10 mouse cellular contexts compared by ENCODE assay signal in genomic region chr4:141406516-141407299, GRCm38 (mm10). TPM values are rescaled to one million over a fixed set of nuclear protein-coding genes. Genes with fewer than 3 reads are reported as not detected.
DNase-seq lines count a peak whose midpoint lies in the region; ATAC-seq and TF ChIP-seq lines count a peak whose summit lies in the region.
"Had no signal": no experiment of that assay in that cellular context is flagged by ENCODE, and none has a peak within 500 bp of the region (broad histone marks: within the 10 kb centered on the region; RNA-seq: fewer than 3 reads in every experiment).

No protein-coding gene starts in this region.

- no peak overlapping the region for H3K4me2 ChIP-seq in liver, embryonic 14.5 days (ENCODE audit: low read depth)
- no peak overlapping the region for H3K4me2 ChIP-seq in stomach, embryonic 16.5 days (ENCODE audit: low read depth, low read length)
- H3K4me2 ChIP-seq: limb, embryonic 12.5 days; stomach, embryonic 15.5 days had no signal

- H3K36me3 ChIP-seq in heart, adult 2 months (ENCODE audit: control insufficient read depth, insufficient read depth, low read length), result no peaks in the 10 kb centered on the region
- H3K36me3 ChIP-seq in liver, embryonic 14.5 days (replicated peaks; ENCODE audit: control insufficient read depth, insufficient read depth, low read depth), result no peaks in the 10 kb centered on the region
- no peaks in the 10 kb centered on the region for H3K36me3 ChIP-seq in stomach, embryonic 16.5 days (ENCODE audit: control insufficient read depth, insufficient read depth, low read length)
- H3K36me3 ChIP-seq: limb, embryonic 12.5 days; stomach, embryonic 15.5 days had no signal

- H3K4me1 ChIP-seq in heart, adult 2 months (ENCODE audit: control insufficient read depth, insufficient read depth, low read length), result peaks cover 2% of the 10 kb centered on the region; the same call in 1 of the 2 replicates
- H3K4me1 ChIP-seq in liver, embryonic 14.5 days (replicated peaks; ENCODE audit: control insufficient read depth in 2 of 2, insufficient read depth in 2 of 2, low read length in 1 of 2), result no peaks in the 10 kb centered on the region
- peaks cover 11% of the 10 kb centered on the region for H3K4me1 ChIP-seq in stomach, embryonic 16.5 days (ENCODE audit: control insufficient read depth, insufficient read depth, low read length)
- H3K4me1 ChIP-seq: limb, embryonic 12.5 days; stomach, embryonic 15.5 days had no signal

- WGBS in heart, adult 2 months, result 23% methylated on average over 14 of the region's 14 CpGs
- 30% methylated on average over 13 of the region's 14 CpGs for WGBS in liver, embryonic 14.5 days (ENCODE audit: insufficient replicate concordance)
- WGBS in stomach, embryonic 16.5 days, result 36% methylated on average over 14 of the region's 14 CpGs

- peak; percentile 50; the same call in 1 of the 2 replicates for ATAC-seq in frontal cortex, adult (ENCODE audit: low TSS enrichment)
- ATAC-seq in liver, embryonic 14.5 days (ENCODE audit: insufficient read depth), result no peak
- ATAC-seq in stomach, embryonic 16.5 days (ENCODE audit: insufficient read depth, low FRiP score), result peak; percentile 36; the same call in 1 of the 2 replicates
- ATAC-seq in inflammation-experienced regulatory T-cells, adult 6 months, result no peak

- no peak for TF ChIP-seq POLR2A in heart, adult 2 months (IDR thresholded peaks at IDR 0.05; ENCODE audit: insufficient read depth, low read depth, low read length)

- peak; percentile 87 for TF ChIP-seq CTCF in heart, adult 2 months (IDR thresholded peaks at IDR 0.05)
- peak; percentile 78 for TF ChIP-seq CTCF in liver, embryonic 14.5 days (IDR thresholded peaks at IDR 0.05; ENCODE audit: low read depth)

- TF ChIP-seq EP300 in heart, adult 2 months (IDR thresholded peaks at IDR 0.05; ENCODE audit: insufficient read depth, low read depth, low read length), result peak; percentile 55; the same call in 1 of the 2 replicates
- TF ChIP-seq EP300 in liver, embryonic 14.5 days (IDR thresholded peaks at IDR 0.05; ENCODE audit: low read depth), result no peak

- intact Hi-C loops in heart, adult 2 months (cut with DNase I), result no loop called here

- H3K9me3 ChIP-seq in liver, embryonic 14.5 days (ENCODE audit: control insufficient read depth, low read length), result no peaks in the 10 kb centered on the region
- no peaks in the 10 kb centered on the region for H3K9me3 ChIP-seq in stomach, embryonic 16.5 days (replicated peaks; ENCODE audit: control insufficient read depth, low read length)
- H3K9me3 ChIP-seq: limb, embryonic 12.5 days; stomach, embryonic 15.5 days had no signal

- H3K9ac ChIP-seq in heart, adult 2 months (ENCODE audit: low read depth, low read length), result no peak overlapping the region
- H3K9ac ChIP-seq in liver, embryonic 14.5 days (replicated peaks), result no peak overlapping the region
- no peak overlapping the region for H3K9ac ChIP-seq in stomach, embryonic 16.5 days (ENCODE audit: low read length)
- H3K9ac ChIP-seq: limb, embryonic 12.5 days; stomach, embryonic 15.5 days had no signal

- no peak for DNase-seq in frontal cortex, adult 2 months (ENCODE audit: extremely low spot score in 1 of 2, low spot score in 1 of 2)
- DNase-seq in 416B (ENCODE audit: low read depth), result peak; percentile 75
- peak; percentile 34 for DNase-seq in adrenal gland, postnatal 25 days
- peak; percentile 49 to 62 for DNase-seq in heart, adult 2 months
- no peak for DNase-seq in liver, embryonic 14.5 days (ENCODE audit: low read depth in 3 of 3, low spot score in 3 of 3)

- H3K4me3 ChIP-seq in heart, adult 2 months, result no peak overlapping the region
- H3K4me3 ChIP-seq in liver, embryonic 14.5 days (ENCODE audit: insufficient read depth in 1 of 2, low read depth in 2 of 2, low read length in 2 of 2), result no peak overlapping the region
- H3K4me3 ChIP-seq in stomach, embryonic 16.5 days (replicated peaks; ENCODE audit: low read length), result no peak overlapping the region
- H3K4me3 ChIP-seq: limb, embryonic 12.5 days; stomach, embryonic 15.5 days had no signal

- no peaks in the 10 kb centered on the region for H3K27me3 ChIP-seq in heart, adult 2 months (ENCODE audit: control insufficient read depth, insufficient read depth, low read length)
- H3K27me3 ChIP-seq in liver, embryonic 14.5 days (ENCODE audit: control insufficient read depth, insufficient read depth, low read length), result no peaks in the 10 kb centered on the region
- H3K27me3 ChIP-seq in stomach, embryonic 16.5 days (ENCODE audit: control insufficient read depth, insufficient read depth, low read length), result peaks cover 7% of the 10 kb centered on the region; the same call in 1 of the 2 replicates
- H3K27me3 ChIP-seq: stomach, embryonic 15.5 days had no signal

- H3K27ac ChIP-seq in heart, adult 2 months, result no peak overlapping the region
- no peak overlapping the region for H3K27ac ChIP-seq in liver, embryonic 14.5 days
- H3K27ac ChIP-seq in stomach, embryonic 16.5 days (ENCODE audit: low read length), result no peak overlapping the region
- H3K27ac ChIP-seq: limb, embryonic 12.5 days; stomach, embryonic 15.5 days had no signal

- no peaks in the 10 kb centered on the region for H3K79me2 ChIP-seq in heart, adult 2 months (replicated peaks; ENCODE audit: control insufficient read depth, insufficient read depth, low read length)

RNA-seq across cellular contexts. Expression of gene Clcnka, which starts 8.2 kb away (rescaled TPM):
- polyA plus RNA-seq in frontal cortex, adult 2 months (2012; rRNA removed), result 0.08 and 0.11 TPM in 2 replicates
- not detected in 2 replicates for total RNA-seq in adrenal gland, postnatal 25 days (2021)
- total RNA-seq in heart, adult 2 months (2021), result not detected
- 0.04 TPM in 1 of 2 replicates, not detected in the other for polyA plus RNA-seq in heart, adult 2 months (2012; rRNA removed)
- not detected in 2 replicates for polyA plus RNA-seq in liver, embryonic 14.5 days (2012; rRNA removed)
- not detected in 2 replicates for polyA plus RNA-seq in liver, embryonic 14.5 days (2014; fragmentation: Nextera tagmentation; extraction: Ambion mirVana)
- 0.17 TPM in 1 of 2 replicates, not detected in the other for polyA plus RNA-seq in stomach, embryonic 16.5 days (2015; fragmentation: Nextera tagmentation; extraction: Ambion mirVana)
- not detected for polyA plus RNA-seq in inflammation-experienced regulatory T-cells, adult 6 months (2017; shearing (Covaris generic))

RNA-seq across cellular contexts. Expression of gene Clcnkb, which starts 9.1 kb away (rescaled TPM):
- polyA plus RNA-seq in frontal cortex, adult 2 months (2012; rRNA removed), result 0.50 and 0.69 TPM in 2 replicates
- not detected in 2 replicates for total RNA-seq in adrenal gland, postnatal 25 days (2021)
- under 1 TPM; 0.43 to 0.57 TPM for total RNA-seq in heart, adult 2 months (2021)
- 2.1 and 4.6 TPM in 2 replicates for polyA plus RNA-seq in heart, adult 2 months (2012; rRNA removed)
- not detected in 2 replicates for polyA plus RNA-seq in liver, embryonic 14.5 days (2012; rRNA removed)
- not detected in 2 replicates for polyA plus RNA-seq in liver, embryonic 14.5 days (2014; fragmentation: Nextera tagmentation; extraction: Ambion mirVana)
- not detected in 2 replicates for polyA plus RNA-seq in stomach, embryonic 16.5 days (2015; fragmentation: Nextera tagmentation; extraction: Ambion mirVana)
- polyA plus RNA-seq in inflammation-experienced regulatory T-cells, adult 6 months (2017; shearing (Covaris generic)), result not detected
- polyA plus RNA-seq: limb, embryonic 12.5 days; stomach, embryonic 15.5 days had no signal

RNA-seq across cellular contexts. Expression of gene Hspb7, which starts 13.9 kb away (rescaled TPM):
- polyA plus RNA-seq in frontal cortex, adult 2 months (2012; rRNA removed), result 0.32 and 0.40 TPM in 2 replicates
- 0.33 TPM in 1 of 2 replicates, not detected in the other for total RNA-seq in adrenal gland, postnatal 25 days (2021)
- total RNA-seq in heart, adult 2 months (2021), result 1,000 to 10,000 TPM; 1,066 to 1,498 TPM
- polyA plus RNA-seq in heart, adult 2 months (2012; rRNA removed), result 973 and 1,028 TPM in 2 replicates
- 0.06 and 0.11 TPM in 2 replicates for polyA plus RNA-seq in liver, embryonic 14.5 days (2012; rRNA removed)
- not detected in 2 replicates for polyA plus RNA-seq in liver, embryonic 14.5 days (2014; fragmentation: Nextera tagmentation; extraction: Ambion mirVana)
- 5.6 and 5.8 TPM in 2 replicates for polyA plus RNA-seq in stomach, embryonic 16.5 days (2015; fragmentation: Nextera tagmentation; extraction: Ambion mirVana)
- polyA plus RNA-seq in inflammation-experienced regulatory T-cells, adult 6 months (2017; shearing (Covaris generic)), result not detected
- polyA plus RNA-seq: limb, embryonic 12.5 days had no signal

RNA-seq across cellular contexts. Expression of gene Srarp, which starts 29.2 kb away (rescaled TPM):
- polyA plus RNA-seq in frontal cortex, adult 2 months (2012; rRNA removed), result 11.9 and 13.2 TPM in 2 replicates
- not detected in 2 replicates for total RNA-seq in adrenal gland, postnatal 25 days (2021)
- total RNA-seq in heart, adult 2 months (2021), result 1 to 10 TPM; 1.6 to 2.2 TPM
- polyA plus RNA-seq in heart, adult 2 months (2012; rRNA removed), result 0.94 and 2.4 TPM in 2 replicates
- polyA plus RNA-seq in liver, embryonic 14.5 days (2012; rRNA removed), result not detected in 2 replicates
- not detected in 2 replicates for polyA plus RNA-seq in liver, embryonic 14.5 days (2014; fragmentation: Nextera tagmentation; extraction: Ambion mirVana)
- polyA plus RNA-seq in stomach, embryonic 16.5 days (2015; fragmentation: Nextera tagmentation; extraction: Ambion mirVana), result not detected in 2 replicates
- not detected for polyA plus RNA-seq in inflammation-experienced regulatory T-cells, adult 6 months (2017; shearing (Covaris generic))
- polyA plus RNA-seq: limb, embryonic 12.5 days; stomach, embryonic 15.5 days had no signal

RNA-seq across cellular contexts. Expression of gene Zbtb17, which starts 37.7 kb away (rescaled TPM):
- polyA plus RNA-seq in frontal cortex, adult 2 months (2012; rRNA removed), result 42.7 and 49.1 TPM in 2 replicates
- 18.6 and 19.6 TPM in 2 replicates for total RNA-seq in adrenal gland, postnatal 25 days (2021)
- 10 to 100 TPM; 22.9 to 26.4 TPM for total RNA-seq in heart, adult 2 months (2021)
- 23.3 and 29.9 TPM in 2 replicates for polyA plus RNA-seq in heart, adult 2 months (2012; rRNA removed)
- polyA plus RNA-seq in liver, embryonic 14.5 days (2012; rRNA removed), result 8.7 and 9.1 TPM in 2 replicates
- polyA plus RNA-seq in liver, embryonic 14.5 days (2014; fragmentation: Nextera tagmentation; extraction: Ambion mirVana), result 5.1 and 7.1 TPM in 2 replicates
- 31.8 and 35.6 TPM in 2 replicates for polyA plus RNA-seq in stomach, embryonic 16.5 days (2015; fragmentation: Nextera tagmentation; extraction: Ambion mirVana)
- 10 to 100 TPM; 12.6 to 16.9 (median 14.1) TPM for polyA plus RNA-seq in inflammation-experienced regulatory T-cells, adult 6 months (2017; shearing (Covaris generic))

Comparison
In these comparisons a context has a peak if more than half of its experiments do, and no peak if none do; other contexts are left out.
1. ATAC-seq: peak in frontal cortex, adult (single experiment) and stomach, embryonic 16.5 days (single experiment); none in liver, embryonic 14.5 days (single experiment) and inflammation-experienced regulatory T-cells, adult 6 months (single experiment).
2. DNase-seq: peak in 416B (single experiment), adrenal gland, postnatal 25 days (single experiment) and heart, adult 2 months (2 of 2); none in frontal cortex, adult 2 months (0 of 2) and liver, embryonic 14.5 days (0 of 3).
3. RNA of gene Hspb7, which starts 13.9 kb away (polyA plus RNA-seq): 973 to 1,028 TPM in heart, adult 2 months; 5.6 to 5.8 TPM in stomach, embryonic 16.5 days, 0.32 to 0.40 TPM in frontal cortex, adult 2 months, 0.06 to 0.11 TPM in liver, embryonic 14.5 days and not detected in inflammation-experienced regulatory T-cells, adult 6 months; every median in the first group is over 100 times any median in the second.